Mouse (Mus musculus) testis, adult 2 months (tissue): Measurements from ENCODE around the gene Tmem209.

Experiments
- CTCF ChIP-seq: fragments of 200-500 bp; IDR thresholded peaks from 2 replicates; pipeline ENCODE4 v1.5.1; 2012; ENCODE audit warnings: low read depth, mild to moderate bottlenecking, inconsistent platforms, low read length, moderate library complexity; ENCODE audit not compliant: control insufficient read depth, insufficient read depth, insufficient replicate concordance
- POLR2A ChIP-seq: fragments of 200-500 bp; IDR thresholded peaks from 2 replicates; pipeline ENCODE4 v1.6.1; 2012; ENCODE audit warnings: low read depth, mild to moderate bottlenecking, inconsistent platforms, low read length, moderate library complexity; ENCODE audit not compliant: control insufficient read depth

DNA sequence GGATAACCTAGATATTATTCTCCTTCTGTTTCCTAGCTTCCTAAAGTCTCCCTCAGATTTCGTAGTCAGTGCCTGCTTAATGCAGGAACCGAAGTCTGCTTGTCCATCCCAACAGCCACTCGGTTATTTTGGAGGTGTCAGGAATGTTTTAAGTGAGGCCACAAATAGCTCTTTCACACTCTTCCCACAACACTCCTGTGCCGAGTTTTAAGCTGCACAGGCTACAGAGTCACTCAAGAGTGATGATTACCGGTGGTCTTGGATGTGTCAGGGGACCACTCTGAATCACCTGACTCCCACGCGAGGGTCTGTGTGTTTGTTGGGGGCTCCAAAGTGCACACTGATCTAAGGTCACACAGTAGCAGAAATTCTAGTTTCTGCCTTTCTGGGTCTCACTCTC is 36.1 kb upstream of the Tmem209 start:
- TF ChIP-seq CTCF: no peak
- TF ChIP-seq POLR2A: no peak
